Mouse (Mus musculus) heart, adult 2 months (tissue): ENCODE results near the gene Gsg1l. TPM values are rescaled to one million over a fixed set of nuclear protein-coding genes. Genes with fewer than 3 reads are reported as not detected.

Source experiments
- DNase-seq, 2 experiments: peaks; one replicate each; pipeline ENCODE4 v3.0.0; 2021
- H3K27ac ChIP-seq: fragments of 200-600 bp; 2 replicates; pipeline ENCODE4 v1.8.1; 2022
- H3K27me3 ChIP-seq: fragments of 200-500 bp; 2 replicates; pipeline ENCODE4 v1.6.1; 2012; ENCODE audit warnings: mild to moderate bottlenecking, low read length, inconsistent platforms, mixed read lengths; ENCODE audit not compliant: control insufficient read depth, insufficient read depth
- H3K36me3 ChIP-seq: fragments of 200-500 bp; 2 replicates; pipeline ENCODE4 v1.6.1; 2012; ENCODE audit warnings: low read length, inconsistent platforms; ENCODE audit not compliant: control insufficient read depth, insufficient read depth
- H3K4me1 ChIP-seq: fragments of 200-500 bp; 2 replicates; pipeline ENCODE4 v1.6.1; 2011; ENCODE audit warnings: low read length; ENCODE audit not compliant: control insufficient read depth, insufficient read depth
- H3K4me3 ChIP-seq: fragments of 200-600 bp; 2 replicates; pipeline ENCODE4 v1.8.1; 2022
- H3K79me2 ChIP-seq: fragments of 200-500 bp; replicated peaks from 2 replicates; pipeline ENCODE4 v1.6.1; 2012; ENCODE audit warnings: mild to moderate bottlenecking, inconsistent platforms, low read length, moderate library complexity, mixed read lengths; ENCODE audit not compliant: control insufficient read depth, insufficient read depth
- H3K9ac ChIP-seq: fragments of 200-500 bp; 2 replicates; pipeline ENCODE4 v1.6.1; 2012; ENCODE audit warnings: low read depth, mild to moderate bottlenecking, control low read depth, inconsistent platforms, low read length, mixed read lengths
- CTCF ChIP-seq: fragments of 200-600 bp; IDR thresholded peaks from 2 replicates; pipeline ENCODE4 v1.8.1; 2022; ENCODE audit warnings: antibody characterized with exemption, mild to moderate bottlenecking, moderate library complexity
- EP300 ChIP-seq: fragments of 200-500 bp; IDR thresholded peaks from 2 replicates; pipeline ENCODE4 v1.6.1; 2011; ENCODE audit warnings: low read depth, low read length, control low read depth; ENCODE audit not compliant: insufficient read depth
- POLR2A ChIP-seq: fragments of 200-500 bp; IDR thresholded peaks from 2 replicates; pipeline ENCODE4 v1.6.1; 2011; ENCODE audit warnings: mild to moderate bottlenecking, low read depth, low read length, control low read depth; ENCODE audit not compliant: insufficient read depth
- WGBS: fragments of 180-500 bp; shearing (Covaris S2); methylation state at CpG from one replicate; pipeline ENCODE4 v1.1.7; 2018; 5-methylcytosine and 5-hydroxymethylcytosine counted together
- intact Hi-C: fragments of 180-260 bp; cut with DNase I; formaldehyde crosslinking; loops from one replicate; pipeline ENCODE4 v1.15.1; 2025
- polyA plus RNA-seq: library from polyadenylated mRNA; depleted of rRNA; stranded (reverse); fragments of >200 nt; gene quantifications from 2 replicates; pipeline ENCODE4 v1.2.3, GENCODE M21; 2012
- total RNA-seq, 2 experiments: library from RNA; stranded (reverse); gene quantifications; 2 replicates each; pipeline ENCODE4 v1.2.3; 2021

The Gsg1l gene
- total and polyA plus RNA-seq, 3 experiments: 10.5 to 12.6 (median 11.3) TPM

DNA sequence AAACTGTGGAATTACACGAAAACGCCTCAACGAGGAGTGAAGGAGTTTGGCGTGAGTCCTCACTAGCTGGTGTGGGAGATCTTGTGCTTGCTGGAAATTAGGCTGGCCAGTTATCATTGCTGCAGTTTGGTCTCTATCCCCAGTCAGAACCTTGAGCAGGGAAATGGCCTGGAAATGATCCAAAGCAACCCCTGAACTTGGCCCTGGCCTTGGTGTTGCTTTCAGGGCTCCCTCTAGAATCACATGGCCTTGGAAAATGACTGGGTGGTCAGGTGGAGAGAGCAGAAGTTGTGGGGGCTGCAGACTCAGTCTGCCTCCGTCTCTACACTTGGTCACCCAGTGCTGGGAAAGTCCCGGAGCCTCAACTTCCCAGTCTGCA lies 210.0 kb downstream of the Gsg1l start:
- Histone ChIP-seq H3K27me3 (no peaks in the 10 kb centered on the region), H3K36me3 (no peaks in the 10 kb centered on the region), H3K79me2 (no peaks in the 10 kb centered on the region), H3K4me3 (no peak overlapping the region), H3K9ac (no peak overlapping the region), H3K4me1 (no peaks in the 10 kb centered on the region), H3K27ac (no peak overlapping the region)
- TF ChIP-seq EP300: no peak
- no peak for TF ChIP-seq CTCF
- TF ChIP-seq POLR2A: no peak
- no peak for DNase-seq
- intact Hi-C loops: no loop called here
- WGBS: 71% methylated on average over 6 of the region's 6 CpGs

GRCm38 (mm10) chr7:125871404-125872201 lies 210.6 kb downstream of the Gsg1l start:
- Histone ChIP-seq H3K4me3 (no peak overlapping the region), H3K27ac (no peak overlapping the region), H3K36me3 (no peaks in the 10 kb centered on the region), H3K27me3 (no peaks in the 10 kb centered on the region), H3K9ac (no peak overlapping the region), H3K4me1 (no peaks in the 10 kb centered on the region), H3K79me2 (no peaks in the 10 kb centered on the region)
- 58% methylated on average over 12 of the region's 12 CpGs for WGBS
- TF ChIP-seq EP300: no peak
- DNase-seq: no peak
- intact Hi-C loops: no loop called here

GRCm38 (mm10) chr7:125868570-125868969 lies 213.6 kb downstream of the Gsg1l start:
- Histone ChIP-seq H3K79me2 (no peaks in the 10 kb centered on the region), H3K27ac (no peak overlapping the region), H3K4me1 (no peaks in the 10 kb centered on the region), H3K27me3 (no peaks in the 10 kb centered on the region), H3K4me3 (no peak overlapping the region), H3K9ac (no peak overlapping the region), H3K36me3 (no peaks in the 10 kb centered on the region)
- TF ChIP-seq POLR2A (no peak), EP300 (no peak), CTCF (no peak)
- no peak for DNase-seq
- 85% methylated on average over 3 of the region's 3 CpGs for WGBS
- intact Hi-C loops: no loop called here

- Histone ChIP-seq H3K9ac (no peak overlapping the region), H3K4me1 (no peaks in the 10 kb centered on the region; the same call in 1 of the 2 replicates), H3K27ac (no peak overlapping the region), H3K36me3 (no peaks in the 10 kb centered on the region), H3K27me3 (no peaks in the 10 kb centered on the region), H3K79me2 (no peaks in the 10 kb centered on the region), H3K4me3 (no peak overlapping the region)
- no peak for TF ChIP-seq EP300
- TF ChIP-seq POLR2A: no peak
- TF ChIP-seq CTCF: no peak
- intact Hi-C loops: no loop called here
- no peak for DNase-seq
- WGBS: 84% methylated on average over 11 of the region's 11 CpGs
Observed at GRCm38 (mm10) chr7:125865234-125865633, 217.0 kb downstream of the Gsg1l start.

GRCm38 (mm10) chr7:125864026-125864425 lies 218.2 kb downstream of the Gsg1l start:
- no peak overlapping the region for H3K9ac ChIP-seq
- H3K36me3 ChIP-seq: no peaks in the 10 kb centered on the region
- H3K27me3 ChIP-seq: no peaks in the 10 kb centered on the region
- H3K4me1 ChIP-seq: no peaks in the 10 kb centered on the region; the same call in 1 of the 2 replicates
- TF ChIP-seq CTCF (no peak), EP300 (no peak)
- DNase-seq: no peak
- no peak overlapping the region for H3K27ac ChIP-seq
- WGBS: 90% methylated on average over 1 of the region's 1 CpGs
- H3K4me3 ChIP-seq: no peak overlapping the region
- no peaks in the 10 kb centered on the region for H3K79me2 ChIP-seq
- intact Hi-C loops: no loop called here

DNA sequence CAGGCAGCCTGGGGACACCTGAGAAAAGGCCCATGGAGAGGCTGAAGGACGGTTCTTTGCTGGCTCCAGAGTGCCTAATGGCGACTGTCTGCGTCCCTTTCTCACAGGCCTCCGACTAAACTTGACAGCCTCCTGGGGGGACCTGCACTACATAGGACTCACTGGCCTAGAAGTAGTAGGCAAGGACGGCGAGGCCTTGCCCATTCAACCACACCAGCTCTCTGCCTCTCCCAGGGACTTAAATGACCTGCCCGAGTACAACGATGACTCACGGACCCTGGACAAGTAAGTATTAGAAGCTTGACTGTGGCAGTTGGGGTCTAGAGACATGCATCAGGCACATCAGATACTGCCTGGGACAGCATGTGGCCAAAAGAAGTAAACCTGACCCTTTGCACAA lies 221.8 kb downstream of the Gsg1l start:
- DNase-seq: no peak
- WGBS: 88% methylated on average over 9 of the region's 9 CpGs
- H3K27ac ChIP-seq: no peak overlapping the region
- no peaks in the 10 kb centered on the region for H3K27me3 ChIP-seq
- intact Hi-C loops: no loop called here
- H3K79me2 ChIP-seq: no peaks in the 10 kb centered on the region
- TF ChIP-seq EP300 (no peak), POLR2A (no peak), CTCF (no peak)
- no peaks in the 10 kb centered on the region; the same call in 1 of the 2 replicates for H3K4me1 ChIP-seq
- no peak overlapping the region for H3K4me3 ChIP-seq
- H3K9ac ChIP-seq: no peak overlapping the region
- H3K36me3 ChIP-seq: no peaks in the 10 kb centered on the region
